Mouse (Mus musculus) layer of hippocampus, postnatal 14 days (tissue): Measurements from ENCODE around the gene Snx30. TPM values are rescaled to one million over a fixed set of nuclear protein-coding genes. Genes with fewer than 3 reads are reported as not detected.

ENCODE experiments used
- DNase-seq, 2 experiments: peaks; one replicate each; pipeline ENCODE4 v3.0.0; 2021 to 2022; ENCODE audit warnings: low spot score in 2 of 2, mixed read lengths in 1 of 2
- long read RNA-seq, 2 experiments: library from polyadenylated mRNA; stranded (forward); transcript quantifications; one replicate each; pipeline ENCODE4 v2.0.0; 2021
- total RNA-seq, 2 experiments: library from RNA; stranded (reverse); gene quantifications; 2 replicates each; pipeline ENCODE4 v1.2.3; 2021

The Snx30 gene
- total RNA-seq: 10 to 100 TPM; 46.4 to 46.9 TPM
- long read RNA-seq, experiment 1, full-length matches to known transcripts: 12 of 25 reads
- long read RNA-seq, experiment 1, partial matches to known transcripts: 11 of 25 reads
- long read RNA-seq, experiment 1, other reads (novel, unspliced or antisense): 2 of 25 reads
- long read RNA-seq, experiment 2, full-length matches to known transcripts: 6 of 18 reads
- long read RNA-seq, experiment 2, partial matches to known transcripts: 12 of 18 reads
- long read RNA-seq, experiment 2, other reads (novel, unspliced or antisense): 0 of 18 reads

GRCm38 (mm10) chr4:59805181-59805967, at the start of gene Snx30:
TSS of gene Snx30 (plus strand) at chr4:59805840.
- DNase-seq: peak; percentile 89 to 90

DNA sequence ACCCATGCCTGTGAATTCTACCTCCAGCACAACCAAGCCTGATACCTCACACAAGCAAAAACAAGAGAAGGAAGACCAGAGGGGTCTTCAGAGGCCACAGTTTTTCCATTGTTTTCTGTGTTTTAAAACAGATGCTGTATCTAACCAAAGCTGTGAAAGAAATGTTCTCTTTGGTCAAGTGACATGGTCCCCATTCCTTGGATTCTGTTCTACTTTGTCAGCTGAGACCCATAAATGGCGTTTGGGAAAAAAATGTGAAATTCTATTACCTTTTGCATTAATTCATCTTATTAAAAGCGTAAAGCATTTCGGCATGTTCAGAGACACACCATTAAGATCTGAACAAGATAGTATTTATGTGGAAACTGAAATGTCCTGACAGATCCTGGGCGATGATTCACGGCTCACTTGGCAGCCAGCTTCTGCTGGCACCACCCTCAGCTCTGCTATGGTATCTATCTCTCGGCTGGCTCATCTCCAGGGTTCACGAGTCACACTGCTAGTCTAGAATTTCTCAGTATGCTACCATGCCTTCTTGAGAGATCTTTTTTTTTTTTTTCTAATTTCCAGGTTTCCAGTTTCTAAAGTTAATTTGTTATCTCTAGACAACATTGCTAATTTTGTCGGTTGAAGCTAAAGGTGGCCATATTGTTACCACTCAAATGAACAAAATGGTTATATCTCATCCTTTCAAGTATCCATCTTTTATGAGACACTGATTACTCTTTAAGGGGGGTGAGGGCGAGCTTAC, 49.1 kb upstream of the Snx30 start:
- DNase-seq: peak; percentile 26 to 71

- no peak for DNase-seq
Measured at GRCm38 (mm10) chr4:59757452-59758435, 47.9 kb upstream of the Snx30 start.

DNA sequence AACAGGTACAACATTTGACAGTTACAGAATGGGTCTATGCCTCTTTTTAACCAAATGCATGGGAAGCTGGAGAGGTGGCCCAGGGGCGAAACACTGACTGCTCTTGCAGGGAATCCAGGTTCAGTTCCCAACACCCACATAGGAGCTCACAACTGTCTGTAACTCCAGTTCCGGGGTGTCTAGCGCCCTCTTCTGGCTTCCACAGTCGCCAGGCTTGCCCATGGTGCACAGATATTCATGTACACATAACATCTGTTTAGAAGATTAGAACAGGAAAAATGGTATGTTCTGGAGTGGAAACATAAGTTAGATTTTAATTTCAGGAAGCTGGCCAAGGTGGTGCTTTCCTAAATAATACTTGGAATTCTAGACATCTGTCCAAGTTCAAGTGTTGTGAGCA, 45.6 kb upstream of the Snx30 start:
- no peak for DNase-seq

DNA sequence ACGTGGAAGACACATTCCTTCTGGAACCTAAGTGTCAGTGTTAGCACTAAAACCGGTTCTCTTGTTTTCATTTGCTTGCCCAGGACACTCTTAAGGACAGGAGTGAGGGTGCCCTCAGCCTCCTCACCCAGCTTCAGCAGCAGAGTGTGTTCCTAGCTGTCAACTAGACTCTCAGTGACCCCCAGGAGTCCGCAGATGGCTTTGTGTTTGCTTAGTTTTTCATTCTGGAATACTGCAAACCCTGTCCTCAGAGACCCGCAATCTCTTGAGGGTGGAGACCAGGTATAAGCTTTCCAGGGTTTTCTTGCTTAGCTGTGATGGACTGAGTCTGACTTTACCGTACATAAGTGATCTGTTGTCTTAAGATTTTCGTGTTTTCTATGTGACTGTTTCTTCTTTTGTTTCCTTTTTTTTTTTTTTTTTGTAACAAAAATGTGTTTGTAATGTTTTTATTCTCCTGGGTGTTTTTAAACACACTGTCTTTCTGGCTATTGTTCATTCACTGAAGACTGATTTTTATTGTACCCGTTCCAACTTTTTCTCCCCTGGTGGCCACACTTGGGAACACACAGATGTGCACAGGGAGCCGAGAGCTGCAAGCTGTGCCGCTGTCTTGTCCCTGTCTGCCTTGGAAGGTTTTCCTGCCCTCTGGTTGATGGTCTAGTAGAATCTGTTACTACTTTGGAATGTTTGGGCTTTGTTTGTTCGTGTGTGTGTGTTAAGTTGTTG, 44.8 kb upstream of the Snx30 start:
- DNase-seq: peak in 1 of 2 experiments; percentile 40

GRCm38 (mm10) chr4:59761365-59761729, 44.3 kb upstream of the Snx30 start:
- DNase-seq: no peak

GRCm38 (mm10) chr4:59764950-59765349, 40.7 kb upstream of the Snx30 start:
- no peak for DNase-seq

DNA sequence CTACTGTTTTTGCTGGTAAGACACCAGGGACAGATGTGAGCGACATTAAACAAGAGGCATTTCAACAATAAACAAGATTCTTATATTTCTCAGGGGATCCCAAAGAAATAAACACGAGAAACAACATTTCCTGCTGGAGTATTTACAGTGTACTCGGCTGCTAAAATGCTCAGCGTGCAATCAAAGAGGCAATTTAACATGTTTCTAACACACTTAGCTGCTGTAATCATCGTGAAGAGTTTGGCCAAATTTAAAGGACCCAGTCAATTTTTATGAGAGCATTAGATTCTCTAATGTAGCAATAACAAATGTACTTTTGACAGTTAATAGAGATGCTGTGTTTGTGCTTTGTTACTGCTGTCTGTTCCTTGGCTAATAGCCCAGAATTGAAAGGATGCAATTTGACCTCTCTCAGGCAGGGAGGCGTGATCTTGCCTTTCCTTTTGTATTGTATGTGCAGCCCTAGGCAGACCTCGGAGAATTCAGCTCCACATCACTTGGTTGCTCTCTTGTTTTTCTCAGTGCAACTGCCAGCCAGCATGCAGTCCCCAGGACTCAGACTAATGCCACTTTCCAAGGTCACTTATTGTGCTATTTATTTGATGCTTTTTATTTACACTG, 40.1 kb upstream of the Snx30 start:
- DNase-seq: no peak

- no peak for DNase-seq
Measured at GRCm38 (mm10) chr4:59767717-59768116, 37.9 kb upstream of the Snx30 start.

DNA sequence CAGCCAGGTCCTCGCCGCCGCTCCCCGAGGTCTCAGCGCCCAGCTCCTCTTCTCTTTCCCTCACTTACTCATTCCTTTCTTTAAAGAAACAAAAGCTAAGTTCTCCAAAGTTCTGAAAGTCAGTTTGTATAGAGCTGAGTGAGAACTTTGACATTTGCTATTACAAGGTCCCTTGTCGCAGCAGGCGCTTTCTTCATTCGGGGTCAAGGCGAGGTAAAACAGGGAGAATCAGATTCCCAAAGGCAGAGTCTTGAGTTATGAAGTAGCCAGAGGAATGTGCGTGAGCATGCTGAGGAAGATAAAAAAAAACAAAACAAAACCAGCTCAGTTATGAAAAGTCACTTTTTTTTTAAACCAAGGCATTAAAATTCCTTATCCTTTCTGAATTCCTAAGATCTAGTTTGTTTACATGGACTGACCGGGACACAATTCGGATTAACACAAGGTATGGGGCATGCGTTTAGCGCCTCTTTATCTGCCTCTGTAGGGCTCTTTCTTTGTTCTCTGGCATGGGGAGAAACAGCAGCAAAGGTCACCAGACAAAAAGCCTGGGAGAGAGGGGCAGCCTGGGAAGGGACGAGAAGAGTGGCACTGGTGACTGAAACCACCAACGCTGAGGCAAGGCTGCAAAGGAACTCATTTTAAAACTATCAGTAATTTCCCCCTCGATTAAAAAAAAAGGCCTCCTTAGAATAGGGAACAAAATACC, 33.3 kb upstream of the Snx30 start:
- DNase-seq: no peak

- no peak for DNase-seq
Measured at GRCm38 (mm10) chr4:59777828-59778227, 27.8 kb upstream of the Snx30 start.

DNA sequence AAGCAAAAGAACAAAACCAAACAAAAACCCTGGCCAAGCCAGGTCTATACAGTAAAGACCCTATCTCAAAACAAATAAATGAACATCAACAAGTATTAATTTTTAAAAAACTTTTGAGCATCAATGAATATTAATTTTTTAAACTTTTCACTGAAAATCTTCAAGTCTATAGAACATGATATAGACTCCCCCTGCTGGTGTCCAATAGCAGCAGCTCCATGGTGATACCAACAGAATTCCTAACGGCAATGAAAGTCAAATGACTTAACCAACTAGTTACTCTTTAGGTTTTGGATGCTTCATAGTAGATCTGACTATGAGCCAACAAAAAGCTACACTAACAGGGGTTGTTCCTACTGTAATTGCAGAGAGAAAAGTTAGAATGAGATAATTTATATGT, 25.1 kb upstream of the Snx30 start:
- no peak for DNase-seq

- DNase-seq: peak in 1 of 2 experiments; percentile 37
Measured at GRCm38 (mm10) chr4:59782853-59783684, 22.6 kb upstream of the Snx30 start.

GRCm38 (mm10) chr4:59783685-59784279, 21.9 kb upstream of the Snx30 start:
- peak; percentile 93 to 99 for DNase-seq

DNA sequence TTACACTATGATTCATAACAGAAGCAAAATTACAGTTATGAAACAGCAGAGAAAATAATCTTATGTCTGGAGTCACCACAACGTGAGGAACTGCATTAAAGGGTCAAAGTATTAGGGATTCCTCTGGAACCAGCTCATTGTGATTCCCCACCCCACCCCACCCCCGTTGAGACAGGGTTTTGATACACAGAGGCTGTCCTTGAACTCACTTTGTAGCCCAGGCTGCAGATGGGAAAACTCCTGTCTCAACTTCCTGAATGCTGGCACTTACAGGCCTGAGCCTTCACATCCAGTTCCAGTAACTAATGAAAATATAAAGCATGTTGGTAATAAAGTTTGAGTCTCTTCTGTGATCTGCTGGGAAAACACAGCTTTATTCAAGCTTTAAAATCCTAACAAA, 20.2 kb upstream of the Snx30 start:
- DNase-seq: no peak

- DNase-seq: peak; percentile 75 to 82
Measured at GRCm38 (mm10) chr4:59786661-59787060, 19.0 kb upstream of the Snx30 start.

GRCm38 (mm10) chr4:59787126-59787525, 18.5 kb upstream of the Snx30 start:
- no peak for DNase-seq

DNA sequence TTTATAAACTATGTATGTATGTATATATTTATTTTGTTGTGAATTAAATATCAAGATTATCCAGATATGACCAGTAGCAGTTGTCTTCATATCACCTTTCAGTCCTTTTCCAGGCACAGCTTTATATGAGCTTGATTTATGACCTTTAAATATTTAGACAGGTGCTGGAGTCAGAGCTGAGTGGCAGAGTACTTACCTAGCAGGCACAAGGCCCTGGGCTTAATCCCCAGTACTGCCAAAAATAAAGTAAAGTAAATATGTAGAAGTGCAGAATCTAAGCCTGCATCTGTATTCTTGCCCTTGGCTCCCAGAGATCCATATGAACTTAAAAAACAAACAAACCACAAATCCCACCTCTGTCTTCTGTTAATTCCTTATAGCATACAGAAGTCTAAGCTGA, 16.6 kb upstream of the Snx30 start:
- DNase-seq: no peak
